Mouse (Mus musculus) right cerebral cortex, adult 2 months (tissue): ENCODE results near the gene Surf2.
"Not testable (repeated sequence)": the region's sequence is repeated elsewhere in the genome, so short reads cannot be mapped to it uniquely, and the experiment has no call there.

Experiments used
- DNase-seq, 2 experiments: peaks; one replicate each; pipeline ENCODE4 v3.0.0; 2021 to 2022; ENCODE audit warnings: low spot score in 2 of 2

Gene Surf2

GRCm38 (mm10) chr2:26915927-26916728, at the start of gene Surf2, which contains the start of gene Surf1:
Gene Surf2, plus strand, starts transcription at chr2:26916367.
Gene Surf1, minus strand, starts transcription at chr2:26916530.
- peak; percentile 88 to 89 for DNase-seq

GRCm38 (mm10) chr2:26870666-26871065, 45.5 kb upstream of the Surf2 start:
- DNase-seq: no peak

- no peak for DNase-seq
Measured at GRCm38 (mm10) chr2:26878571-26878970, 37.6 kb upstream of the Surf2 start.

- DNase-seq: not testable (repeated sequence)
Measured at GRCm38 (mm10) chr2:26885541-26885940, 30.6 kb upstream of the Surf2 start.

- not testable (repeated sequence) for DNase-seq
Measured at GRCm38 (mm10) chr2:26886170-26886569, 30.0 kb upstream of the Surf2 start.

DNA sequence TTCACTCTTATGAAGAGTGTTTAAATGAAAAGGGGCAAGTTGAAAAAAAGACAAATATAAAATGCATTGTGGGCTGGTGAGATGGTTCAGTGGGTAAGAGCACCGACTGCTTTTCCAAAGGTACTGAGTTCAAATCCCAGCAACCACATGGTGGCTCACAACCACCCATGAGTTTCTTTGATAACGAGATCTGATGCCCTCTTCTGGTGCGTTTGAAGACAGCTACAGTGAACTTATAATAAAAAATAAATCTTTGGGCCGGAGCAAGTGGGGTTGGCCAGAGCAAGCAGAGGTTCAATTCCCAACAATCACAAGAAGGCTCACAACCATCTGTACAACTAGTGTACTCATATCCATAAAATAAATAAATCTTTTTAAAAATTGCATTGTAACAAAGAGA, 20.3 kb upstream of the Surf2 start:
- DNase-seq: no peak

DNA sequence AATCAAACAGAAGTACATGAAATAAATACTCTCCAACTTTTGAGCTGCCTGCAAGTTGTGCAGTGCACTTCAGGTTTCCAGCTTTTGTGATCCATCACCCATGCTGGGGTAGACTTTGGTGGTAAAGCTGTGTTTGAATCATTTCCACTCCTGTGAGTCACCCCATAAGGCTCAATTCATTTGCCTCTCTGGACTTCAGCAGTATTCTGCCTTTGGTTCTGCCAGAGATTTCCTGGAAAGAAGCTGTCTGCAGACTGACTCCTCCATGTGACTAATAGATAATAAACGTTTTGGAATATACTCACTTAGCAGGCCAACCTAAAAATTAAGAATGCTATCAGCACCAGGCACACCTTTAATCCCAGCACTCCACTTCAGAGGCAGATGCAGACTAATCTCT, 15.4 kb upstream of the Surf2 start:
- no peak for DNase-seq

DNA sequence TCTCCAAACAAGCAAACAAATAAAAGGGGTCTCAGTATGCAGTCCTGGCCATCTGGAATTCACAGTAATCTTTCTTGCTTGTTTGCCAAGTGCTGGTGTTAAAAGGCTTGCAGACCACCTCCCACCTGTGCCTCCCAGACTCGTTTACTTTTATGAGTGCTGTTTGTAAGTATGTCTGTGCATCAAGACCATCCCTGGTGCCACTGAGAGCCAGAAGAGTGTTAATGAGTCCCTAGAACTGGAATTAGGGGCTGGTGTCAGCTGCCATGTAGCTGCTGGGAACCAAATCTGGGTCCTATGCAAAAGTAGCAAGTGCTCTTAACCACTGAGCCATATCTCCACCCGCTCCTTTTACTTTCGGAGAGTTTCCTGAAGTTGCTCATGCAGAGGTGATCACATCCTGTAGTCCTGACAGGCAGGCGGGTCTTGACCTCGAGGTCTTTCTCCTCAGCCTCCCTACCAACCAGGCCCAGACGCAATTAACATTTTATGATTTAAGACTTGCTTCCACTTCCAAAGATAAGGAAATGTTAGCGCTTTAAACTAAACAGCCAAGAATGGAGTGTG, 14.2 kb upstream of the Surf2 start:
- no peak for DNase-seq

GRCm38 (mm10) chr2:26902467-26903220, 13.5 kb upstream of the Surf2 start, which contains the start of gene Surf6:
Gene Surf6, minus strand, starts transcription at chr2:26902879.
- DNase-seq: peak; percentile 97 to 98

- no peak for DNase-seq
Measured at GRCm38 (mm10) chr2:26903311-26903710, 12.9 kb upstream of the Surf2 start.

- no peak for DNase-seq
Measured at GRCm38 (mm10) chr2:26905936-26906335, 10.2 kb upstream of the Surf2 start.

GRCm38 (mm10) chr2:26906431-26906830, 9.7 kb upstream of the Surf2 start:
- no peak for DNase-seq

GRCm38 (mm10) chr2:26907109-26907508, 9.1 kb upstream of the Surf2 start:
- DNase-seq: no peak

DNA sequence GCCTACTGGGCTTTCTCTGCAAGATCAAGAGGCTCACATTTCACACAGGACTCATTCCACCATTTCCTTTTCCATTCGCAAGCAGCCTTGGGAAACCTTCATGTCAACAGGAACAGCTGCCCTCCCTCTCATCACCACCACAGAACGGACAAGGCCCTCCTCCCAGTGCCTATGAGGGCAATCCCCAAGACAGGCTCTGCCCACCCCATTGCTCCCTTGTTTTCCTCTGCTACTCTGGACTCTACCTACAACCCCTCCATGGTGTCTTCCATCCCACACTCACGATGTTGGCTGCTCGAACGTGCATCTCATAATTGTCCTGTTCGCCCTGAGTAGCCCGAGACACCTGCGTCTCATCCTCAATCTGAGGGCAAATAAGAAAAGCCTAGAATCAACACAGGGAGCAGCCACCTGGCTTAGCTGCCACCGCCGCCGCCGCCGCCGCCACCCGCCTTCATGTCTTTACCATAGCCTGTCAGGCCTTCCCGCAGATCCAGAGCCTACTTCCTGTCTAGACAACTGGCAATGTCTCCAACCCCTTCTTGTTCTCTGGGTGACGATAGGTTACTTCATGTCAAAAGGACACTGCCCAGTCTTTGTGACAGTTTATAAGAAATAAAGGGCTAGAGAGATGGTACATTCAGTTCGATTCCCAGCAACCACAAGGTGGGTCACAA, 7.3 kb upstream of the Surf2 start:
- no peak for DNase-seq

GRCm38 (mm10) chr2:26909387-26909784, 6.8 kb upstream of the Surf2 start:
- DNase-seq: no peak

DNA sequence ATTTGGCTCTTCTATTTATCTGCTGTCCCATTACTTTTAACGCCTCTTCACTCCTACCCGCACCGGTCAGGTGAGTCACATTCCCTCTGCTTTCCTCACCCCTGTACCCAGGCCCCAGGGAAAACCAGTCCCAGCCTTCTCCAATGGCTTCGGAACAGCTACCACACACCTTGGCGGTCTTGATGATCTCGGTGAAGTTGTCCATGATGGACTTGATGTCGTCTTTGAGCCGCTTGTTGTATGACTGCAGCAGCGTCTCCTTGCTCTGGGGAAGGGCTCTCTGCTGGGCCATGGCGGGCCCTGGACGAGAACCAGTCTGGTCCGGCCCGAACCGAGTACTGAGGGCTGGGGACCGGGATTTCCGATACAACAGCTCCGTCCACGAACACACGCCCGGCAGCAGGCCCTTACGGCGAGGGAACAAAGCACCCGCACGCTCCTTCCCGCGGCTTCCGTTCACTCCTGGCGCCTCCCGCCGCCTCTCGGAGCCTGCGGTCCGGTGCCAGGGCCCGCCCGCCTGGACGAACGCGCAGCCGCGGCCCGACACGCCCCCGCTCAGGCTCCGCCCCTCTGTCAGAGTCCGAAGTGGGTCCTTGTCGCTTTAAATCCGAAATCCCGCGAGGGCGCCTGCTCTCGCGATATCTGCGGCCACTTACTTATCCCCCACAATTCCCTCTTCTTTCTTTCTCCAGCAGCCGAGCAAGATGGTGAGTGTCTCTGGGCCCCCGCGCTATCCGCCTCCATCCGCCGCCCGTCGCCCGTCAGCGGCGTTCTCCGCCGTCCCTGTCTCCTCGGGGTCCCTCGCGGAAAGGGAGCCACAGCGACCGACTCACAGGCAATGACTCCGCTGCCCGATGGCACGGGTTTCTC, 5.8 kb upstream of the Surf2 start, which contains the start of the genes Med22 and Rpl7a:
TSS of gene Med22 (minus strand) at position 554 of the 870 bp plus-strand sequence.
TSS of gene Rpl7a (plus strand) at position 641 of the 870 bp plus-strand sequence.
- peak; percentile 100 for DNase-seq

GRCm38 (mm10) chr2:26910994-26911765, 5.0 kb upstream of the Surf2 start:
- peak in 1 of 2 experiments; percentile 67 for DNase-seq

DNA sequence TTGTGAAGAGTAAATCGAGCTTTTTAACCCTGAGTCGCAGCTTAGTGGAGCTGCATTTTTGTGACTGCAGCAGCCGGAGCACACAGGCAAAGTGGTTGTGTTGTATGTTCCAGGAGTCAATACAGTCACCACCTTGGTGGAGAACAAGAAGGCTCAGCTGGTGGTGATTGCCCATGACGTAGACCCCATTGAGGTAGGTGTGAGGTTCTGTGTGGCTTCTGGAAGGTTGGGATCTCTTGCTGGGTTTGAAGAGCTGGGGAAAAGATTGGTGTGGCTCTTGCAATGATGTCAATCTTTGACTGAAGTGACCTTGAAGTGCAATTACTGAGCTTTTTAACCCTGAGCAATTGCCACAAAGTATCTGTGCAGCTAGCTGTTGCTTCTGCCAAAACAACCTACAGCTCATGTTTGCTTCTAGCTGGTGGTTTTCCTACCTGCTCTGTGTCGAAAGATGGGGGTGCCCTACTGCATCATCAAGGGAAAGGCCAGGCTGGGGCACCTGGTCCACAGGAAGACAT, 3.9 kb upstream of the Surf2 start:
- no peak for DNase-seq

GRCm38 (mm10) chr2:26913416-26914147, 2.6 kb upstream of the Surf2 start:
- no peak for DNase-seq
